Mouse (Mus musculus) liver, embryonic 14.5 days (tissue): Measurements from ENCODE around the gene Hsdl2.

Source experiments
- CTCF ChIP-seq: IDR thresholded peaks from 2 replicates; pipeline ENCODE4 v1.5.1; 2016; ENCODE audit warnings: antibody characterized with exemption, low read depth, control low read depth
- EP300 ChIP-seq: IDR thresholded peaks from 2 replicates; pipeline ENCODE4 v1.6.1; 2016; ENCODE audit warnings: antibody characterized with exemption, low read depth

DNA sequence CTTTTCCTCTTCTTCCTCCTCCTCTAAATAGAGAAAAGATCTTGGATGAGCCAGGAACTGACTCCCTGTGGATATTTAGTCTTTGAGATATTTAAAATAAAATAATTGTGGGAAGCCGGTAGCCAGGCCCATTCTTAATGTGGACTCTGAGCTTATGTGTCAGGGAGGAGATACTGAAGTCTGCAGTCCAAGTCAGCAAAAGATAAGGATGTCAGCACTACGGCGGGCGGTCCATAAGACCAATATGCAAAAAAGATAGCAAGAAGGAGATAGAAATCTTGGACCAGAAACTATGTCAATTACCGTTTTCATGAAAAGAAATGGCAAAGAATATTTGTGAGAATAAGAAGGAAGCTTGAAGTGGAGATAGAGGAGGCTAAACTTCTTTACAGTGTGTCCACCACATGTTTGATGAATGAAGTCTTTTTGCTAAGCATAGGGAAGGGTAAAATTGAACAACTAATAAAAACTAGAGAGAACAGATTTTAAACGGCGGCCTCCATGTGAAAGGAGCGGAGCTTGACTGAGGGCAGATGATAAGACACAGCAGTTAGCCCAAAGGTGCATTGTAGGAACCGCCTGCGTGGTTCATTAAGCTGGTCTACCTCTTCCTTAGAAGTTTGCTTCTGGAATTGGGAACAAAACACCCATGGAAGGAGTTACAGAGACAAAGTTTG is 64.8 kb downstream of the Hsdl2 start:
- TF ChIP-seq CTCF (no peak), EP300 (peak; percentile 84)
